Mouse (Mus musculus) T-helper 17 cell (primary cell): Measurements from ENCODE around the gene Zfp174.

Source experiments
- in situ Hi-C, 2 experiments: fragments of 300-600 bp; cut with MboI, MseI; formaldehyde crosslinking; loops; 1 replicate in 1 of 2; 2 replicates in 1 of 2; pipeline ENCODE4 v1.15.1; 2025; ENCODE audit warnings: high pct_unique_total_duplicates in 2 of 2

Gene Zfp174

GRCm38 (mm10) chr16:3876346-3876745, 29.3 kb downstream of the Zfp174 start:
- in situ Hi-C loops = loop anchor here in 1 of 2 experiments (10.0 kb wide), 1 partner anchor 132 kb away; the partner anchor contains the start of gene Zfp263

GRCm38 (mm10) chr16:3884201-3885064, 37.4 kb downstream of the Zfp174 start, which contains the start of the genes Zfp597 and Gm20695:
Gene Zfp597, minus strand, starts transcription at chr16:3884561.
Gene Gm20695, plus strand, starts transcription at chr16:3884648.
- in situ Hi-C loops = loop anchor here in 1 of 2 experiments (5.0 kb wide), 1 partner anchor 87 kb away; no protein-coding TSS in a partner anchor

GRCm38 (mm10) chr16:3885065-3885670, 38.1 kb downstream of the Zfp174 start:
- in situ Hi-C loops = no loop called here

- in situ Hi-C loops = no loop called here
These were observed 44.7 kb downstream of the Zfp174 start for GRCm38 (mm10) chr16:3891621-3892295.

DNA sequence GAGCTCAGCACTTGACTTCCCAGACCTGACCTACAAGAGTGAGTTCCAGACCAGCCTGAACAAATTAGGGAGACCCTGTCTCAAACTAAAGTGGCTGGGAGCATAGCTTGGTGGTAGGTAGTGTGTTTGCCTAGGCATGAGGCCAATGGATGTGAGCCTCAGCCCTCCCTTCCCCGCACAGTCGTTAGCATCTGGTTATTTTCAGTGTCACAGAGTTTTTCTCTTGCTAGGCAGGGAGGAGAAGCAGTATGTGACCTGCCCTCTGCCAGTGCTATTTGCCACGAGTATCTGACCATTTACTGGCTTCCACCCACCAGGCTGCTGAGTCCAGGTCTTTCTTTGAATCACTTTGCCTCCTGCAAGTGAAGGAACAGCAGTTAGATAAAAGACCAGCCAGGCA, 46.7 kb downstream of the Zfp174 start:
- in situ Hi-C loops = no loop called here

DNA sequence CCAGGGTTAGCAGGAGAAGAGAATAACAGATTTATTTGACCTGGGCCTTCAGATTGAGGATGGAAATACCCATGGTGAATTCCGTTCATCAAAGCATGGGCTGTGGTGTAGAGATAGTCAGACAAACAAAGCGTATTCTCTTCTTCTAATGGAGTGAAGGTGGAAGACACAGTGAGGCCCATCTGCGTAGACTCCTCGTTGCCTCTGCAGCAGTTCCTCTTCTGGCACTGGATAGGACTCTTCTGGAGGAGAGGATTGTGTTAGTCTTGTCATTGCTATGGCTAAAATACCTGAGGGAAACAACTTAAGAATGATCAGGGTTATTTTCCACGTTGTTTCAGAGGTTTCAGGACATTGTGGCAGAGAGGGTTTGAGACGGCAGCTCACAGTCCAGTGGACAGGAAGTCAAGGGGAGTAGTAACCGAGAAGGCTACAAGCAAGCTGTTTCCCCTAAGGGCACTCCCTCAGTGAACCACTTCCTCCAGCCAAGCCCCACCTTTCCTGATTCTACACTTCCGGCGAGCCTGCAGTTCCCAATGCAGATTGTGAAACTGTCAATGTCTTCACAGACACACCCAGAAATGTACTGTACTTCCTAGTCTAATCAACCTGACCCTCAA, 48.2 kb downstream of the Zfp174 start:
- in situ Hi-C loops = loop anchor here in 1 of 2 experiments (5.0 kb wide), 1 partner anchor 107 kb away; the partner anchor contains the start of gene Slx4

GRCm38 (mm10) chr16:3896046-3896445, 49.0 kb downstream of the Zfp174 start:
- in situ Hi-C loops = loop anchor here in 1 of 2 experiments (5.0 kb wide), 1 partner anchor 106 kb away; the partner anchor contains the start of gene Slx4

- in situ Hi-C loops = loop anchor here in 1 of 2 experiments (5.0 kb wide), 1 partner anchor 106 kb away; the partner anchor contains the start of gene Slx4
These were observed 49.5 kb downstream of the Zfp174 start for GRCm38 (mm10) chr16:3896553-3896952.

GRCm38 (mm10) chr16:3907471-3907870, 60.4 kb downstream of the Zfp174 start:
- in situ Hi-C loops = loop anchor here in 1 of 2 experiments (10.0 kb wide), 1 partner anchor 163 kb away; the partner anchor contains the start of gene Zfp263
